20 mouse cellular contexts compared by ENCODE assay signal in genomic region chr10:49785477-49785876, GRCm38 (mm10). TPM values are rescaled to one million over a fixed set of nuclear protein-coding genes. Genes with fewer than 3 reads are reported as not detected.
DNase-seq lines count a peak whose midpoint lies in the region; ATAC-seq lines count a peak whose summit lies in the region.
"Had no signal": no experiment of that assay in that cellular context is flagged by ENCODE, and none has a peak within 500 bp of the region (broad histone marks: within the 10 kb centered on the region; RNA-seq: fewer than 3 reads in every experiment).

No protein-coding gene starts in this region.

- H3K4me2 ChIP-seq in forebrain, embryonic 12.5 days, result peak overlapping the region; percentile 38
- H3K4me2 ChIP-seq in forebrain, embryonic 11.5 days (ENCODE audit: low read depth, low read length, severe bottlenecking), result no peak overlapping the region
- peak overlapping the region; percentile 34 for H3K4me2 ChIP-seq in forebrain, embryonic 15.5 days (replicated peaks)
- H3K4me2 ChIP-seq in midbrain, embryonic 14.5 days (ENCODE audit: low read length), result peak overlapping the region; percentile 60
- no peak overlapping the region for H3K4me2 ChIP-seq in kidney, embryonic 16.5 days (replicated peaks; ENCODE audit: low read depth, low read length)
- H3K4me2 ChIP-seq: heart, embryonic 11.5 days; liver, embryonic 12.5 days; stomach, embryonic 15.5 days had no signal

- H3K27me3 ChIP-seq in forebrain, embryonic 12.5 days, result peaks cover 6% of the 10 kb centered on the region; the same call in 1 of the 2 replicates
- no peaks in the 10 kb centered on the region for H3K27me3 ChIP-seq in forebrain, embryonic 11.5 days (ENCODE audit: control insufficient read depth, insufficient read depth, low read length)
- no peaks in the 10 kb centered on the region for H3K27me3 ChIP-seq in forebrain, embryonic 15.5 days
- no peaks in the 10 kb centered on the region for H3K27me3 ChIP-seq in midbrain, embryonic 14.5 days (ENCODE audit: control insufficient read depth, insufficient read depth, low read length)
- H3K27me3 ChIP-seq in kidney, embryonic 16.5 days (ENCODE audit: insufficient read depth, low read length), result peaks cover 24% of the 10 kb centered on the region

- WGBS in forebrain, embryonic 12.5 days, result 47% methylated on average over 2 of the region's 2 CpGs
- WGBS in forebrain, embryonic 11.5 days, result 43% methylated on average over 2 of the region's 2 CpGs
- WGBS in forebrain, embryonic 15.5 days, result 40% methylated on average over 2 of the region's 2 CpGs
- 40% methylated on average over 2 of the region's 2 CpGs for WGBS in midbrain, embryonic 14.5 days
- WGBS in kidney, embryonic 16.5 days, result 30% methylated on average over 2 of the region's 2 CpGs

- no peak overlapping the region for H3K27ac ChIP-seq in forebrain, embryonic 12.5 days
- no peak overlapping the region for H3K27ac ChIP-seq in forebrain, embryonic 11.5 days (ENCODE audit: low read depth, low read length)
- no peak overlapping the region for H3K27ac ChIP-seq in forebrain, embryonic 15.5 days (replicated peaks)
- H3K27ac ChIP-seq in midbrain, embryonic 14.5 days (replicated peaks; ENCODE audit: low read depth, low read length), result no peak overlapping the region; the same call in 1 of the 2 replicates
- no peak overlapping the region for H3K27ac ChIP-seq in kidney, embryonic 16.5 days (ENCODE audit: low read length)
- H3K27ac ChIP-seq: gastrocnemius, adult 2 months; liver, embryonic 12.5 days; stomach, embryonic 15.5 days had no signal

- H3K9ac ChIP-seq in forebrain, embryonic 12.5 days, result no peak overlapping the region
- no peak overlapping the region for H3K9ac ChIP-seq in forebrain, embryonic 11.5 days (ENCODE audit: low read length)
- peak overlapping the region; percentile 20; the same call in 1 of the 2 replicates for H3K9ac ChIP-seq in forebrain, embryonic 15.5 days (replicated peaks)
- peak overlapping the region; percentile 24; the same call in 1 of the 2 replicates for H3K9ac ChIP-seq in midbrain, embryonic 14.5 days (replicated peaks; ENCODE audit: low read length)
- no peak overlapping the region for H3K9ac ChIP-seq in kidney, embryonic 16.5 days (replicated peaks; ENCODE audit: low read length)
- H3K9ac ChIP-seq: liver, embryonic 12.5 days; stomach, embryonic 15.5 days had no signal

- DNase-seq in forebrain, embryonic 11.5 days (ENCODE audit: low spot score), result no peak
- peak; percentile 9 for DNase-seq in A20 (ENCODE audit: low read depth, low spot score)
- DNase-seq in midbrain, embryonic 14.5 days, result no peak
- DNase-seq in adrenal gland, postnatal 4 days (ENCODE audit: low spot score in 2 of 2), result no peak
- DNase-seq in thymus, postnatal 25 days, result no peak
- DNase-seq: adrenal gland, postnatal 25 days; cerebellum, adult 11 months; gastrocnemius, adult 2 months; kidney, postnatal 4 days; lung, postnatal 14 days; right cerebral cortex, postnatal 4 days; thymus, postnatal 36 days had no signal

- 0 out of 2 replicates have a peak overlapping the region, but pooled peaks have one; percentile 1 for H3K4me3 ChIP-seq in forebrain, embryonic 12.5 days (replicated peaks)
- H3K4me3 ChIP-seq in forebrain, embryonic 11.5 days (ENCODE audit: low read depth, low read length), result no peak overlapping the region
- peak overlapping the region; percentile 27 for H3K4me3 ChIP-seq in forebrain, embryonic 15.5 days
- peak overlapping the region; percentile 82 for H3K4me3 ChIP-seq in midbrain, embryonic 14.5 days (replicated peaks; ENCODE audit: low read depth, low read length)
- no peak overlapping the region for H3K4me3 ChIP-seq in kidney, embryonic 16.5 days (ENCODE audit: low read length)
- H3K4me3 ChIP-seq: gastrocnemius, adult 2 months; liver, embryonic 12.5 days; stomach, embryonic 15.5 days had no signal

- no peak for ATAC-seq in forebrain, embryonic 12.5 days (ENCODE audit: low FRiP score)
- ATAC-seq in forebrain, embryonic 11.5 days (replicated peaks; ENCODE audit: low FRiP score), result no peak
- ATAC-seq in forebrain, embryonic 15.5 days (replicated peaks), result no peak
- ATAC-seq in midbrain, embryonic 14.5 days (ENCODE audit: low FRiP score, low TSS enrichment), result no peak
- ATAC-seq in kidney, embryonic 16.5 days (ENCODE audit: low FRiP score, low TSS enrichment), result no peak
- ATAC-seq: liver, embryonic 12.5 days; Patski had no signal

- H3K36me3 ChIP-seq in forebrain, embryonic 12.5 days (replicated peaks), result no peaks in the 10 kb centered on the region
- no peaks in the 10 kb centered on the region for H3K36me3 ChIP-seq in forebrain, embryonic 11.5 days (ENCODE audit: control insufficient read depth, insufficient read depth, low read length)
- H3K36me3 ChIP-seq in forebrain, embryonic 15.5 days, result no peaks in the 10 kb centered on the region
- no peaks in the 10 kb centered on the region for H3K36me3 ChIP-seq in midbrain, embryonic 14.5 days (ENCODE audit: control insufficient read depth, insufficient read depth, low read length)
- no peaks in the 10 kb centered on the region for H3K36me3 ChIP-seq in kidney, embryonic 16.5 days (ENCODE audit: insufficient read depth, low read length)
- H3K36me3 ChIP-seq: liver, embryonic 12.5 days; stomach, embryonic 15.5 days had no signal

- H3K9me3 ChIP-seq in forebrain, embryonic 12.5 days, result no peaks in the 10 kb centered on the region
- H3K9me3 ChIP-seq in forebrain, embryonic 11.5 days (ENCODE audit: control insufficient read depth, low read length), result no peaks in the 10 kb centered on the region
- no peaks in the 10 kb centered on the region for H3K9me3 ChIP-seq in forebrain, embryonic 15.5 days
- H3K9me3 ChIP-seq in midbrain, embryonic 14.5 days (ENCODE audit: control insufficient read depth, low read length), result no peaks in the 10 kb centered on the region
- no peaks in the 10 kb centered on the region for H3K9me3 ChIP-seq in kidney, embryonic 16.5 days (ENCODE audit: low read length)
- H3K9me3 ChIP-seq: liver, embryonic 12.5 days; stomach, embryonic 15.5 days had no signal

- H3K4me1 ChIP-seq in forebrain, embryonic 12.5 days, result peaks cover 40% of the 10 kb centered on the region
- H3K4me1 ChIP-seq in forebrain, embryonic 11.5 days (replicated peaks; ENCODE audit: control insufficient read depth, insufficient read depth, low read length), result peaks cover 3% of the 10 kb centered on the region; the same call in 1 of the 2 replicates
- peaks cover 50% of the 10 kb centered on the region for H3K4me1 ChIP-seq in forebrain, embryonic 15.5 days
- peaks cover 35% of the 10 kb centered on the region for H3K4me1 ChIP-seq in midbrain, embryonic 14.5 days (ENCODE audit: control insufficient read depth, insufficient read depth, low read length)
- H3K4me1 ChIP-seq in kidney, embryonic 16.5 days (ENCODE audit: insufficient read depth, low read length), result peaks cover 12% of the 10 kb centered on the region; the same call in 1 of the 2 replicates
- H3K4me1 ChIP-seq: liver, embryonic 12.5 days had no signal

RNA-seq across cellular contexts. Expression of gene Grik2, which starts 3.1 kb away (rescaled TPM):
- polyA plus RNA-seq in forebrain, embryonic 12.5 days (2016; fragmentation: Nextera tagmentation; extraction: Ambion mirVana), result 27.0 and 29.4 TPM in 2 replicates
- polyA plus RNA-seq in forebrain, embryonic 11.5 days (2014; fragmentation: Nextera tagmentation; extraction: Ambion mirVana), result 16.0 and 17.3 TPM in 2 replicates
- 32.7 and 34.0 TPM in 2 replicates for polyA plus RNA-seq in forebrain, embryonic 15.5 days (2015; fragmentation: Nextera tagmentation; extraction: Ambion mirVana)
- 44.3 and 45.2 TPM in 2 replicates for polyA plus RNA-seq in midbrain, embryonic 14.5 days (2014; fragmentation: Nextera tagmentation; extraction: Ambion mirVana)
- total RNA-seq in adrenal gland, postnatal 4 days (2021), result 1 to 10 TPM; 4.9 to 6.0 TPM
- 3.8 TPM in 2 replicates for polyA plus RNA-seq in kidney, embryonic 16.5 days (2015; fragmentation: Nextera tagmentation; extraction: Ambion mirVana)
- total RNA-seq: hematopoietic stem cell, adult 5-6 weeks had no signal

Comparison
In these comparisons a context has a peak if more than half of its experiments do, and no peak if none do; other contexts are left out.
1. H3K4me2 ChIP-seq: peak in forebrain, embryonic 12.5 days (single experiment), forebrain, embryonic 15.5 days (single experiment) and midbrain, embryonic 14.5 days (single experiment); none in forebrain, embryonic 11.5 days (single experiment) and kidney, embryonic 16.5 days (single experiment).
2. H3K4me3 ChIP-seq: peak in forebrain, embryonic 12.5 days (single experiment), forebrain, embryonic 15.5 days (single experiment) and midbrain, embryonic 14.5 days (single experiment); none in forebrain, embryonic 11.5 days (single experiment) and kidney, embryonic 16.5 days (single experiment).
3. H3K9ac ChIP-seq: peak in forebrain, embryonic 15.5 days (single experiment) and midbrain, embryonic 14.5 days (single experiment); none in forebrain, embryonic 12.5 days (single experiment), forebrain, embryonic 11.5 days (single experiment) and kidney, embryonic 16.5 days (single experiment).